Mouse (Mus musculus) E14TG2a.4 (cell line): ENCODE results near the gene Hoga1.

Experiments
- CTCF ChIP-seq: conservative IDR thresholded peaks from 2 replicates; pipeline ENCODE4 v1.5.1; 2014; ENCODE audit warnings: low read length
- NANOG ChIP-seq: IDR thresholded peaks from 2 replicates; pipeline ENCODE4 v1.6.1; 2014; ENCODE audit warnings: borderline replicate concordance, low read length, mixed read lengths
- POU5F1 ChIP-seq: IDR thresholded peaks from 2 replicates; pipeline ENCODE4 v1.6.1; 2014; ENCODE audit warnings: low read length, borderline replicate concordance

DNA sequence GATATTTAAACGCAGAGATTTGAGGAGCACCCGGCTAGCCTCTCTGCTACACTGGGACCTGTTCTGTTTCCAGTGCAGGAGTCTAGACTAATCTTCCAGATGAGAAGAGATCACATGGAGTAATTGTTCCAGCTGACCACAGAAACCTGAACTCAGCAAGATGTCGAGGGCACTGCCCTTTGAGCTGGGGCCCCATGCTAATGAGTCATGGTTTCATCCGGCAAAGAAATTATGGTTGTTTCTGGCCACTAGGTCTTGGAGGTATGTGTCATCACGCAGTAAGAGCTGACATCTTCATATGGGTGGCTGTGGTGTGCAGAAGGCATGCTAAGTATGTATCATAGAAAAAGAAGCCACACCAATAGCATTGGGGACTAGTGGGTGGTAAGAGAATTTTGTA is 34.5 kb downstream of the Hoga1 start:
- TF ChIP-seq CTCF (no peak), NANOG (no peak), POU5F1 (no peak)
